Mouse (Mus musculus) C2C12 (cell line): Measurements from ENCODE around the gene Itga2b. TPM values are rescaled to one million over a fixed set of nuclear protein-coding genes. Genes with fewer than 3 reads are reported as not detected.

Experiments used
- H3K27me3 ChIP-seq: one replicate; pipeline ENCODE4 v1.6.1; 2011; ENCODE audit not compliant: control insufficient read depth, insufficient read depth, insufficient read length
- H3K36me3 ChIP-seq: one replicate; pipeline ENCODE4 v1.6.1; 2011; ENCODE audit not compliant: control insufficient read depth, insufficient read depth
- H3K4me3 ChIP-seq: one replicate; pipeline ENCODE4 v1.5.1; 2011; ENCODE audit warnings: mild to moderate bottlenecking, control low read depth; ENCODE audit not compliant: poor library complexity, insufficient read depth, severe bottlenecking
- H3K79me2 ChIP-seq: one replicate; pipeline ENCODE4 v1.6.1; 2011; ENCODE audit not compliant: control insufficient read depth, insufficient read depth
- H3K79me3 ChIP-seq: one replicate; pipeline ENCODE4 v1.6.1; 2011; ENCODE audit warnings: low read depth, control low read depth
- H3ac ChIP-seq: one replicate; pipeline ENCODE3; 2011; ENCODE audit warnings: low read depth; ENCODE audit not compliant: control insufficient read depth, insufficient read length
- CEBPB ChIP-seq: IDR thresholded peaks from one replicate; pipeline ENCODE4 v1.6.1; 2011; ENCODE audit warnings: low read depth, mild to moderate bottlenecking, control low read depth, moderate library complexity
- CTCF ChIP-seq: IDR thresholded peaks from one replicate; pipeline ENCODE4 v1.5.1; 2011; ENCODE audit not compliant: control insufficient read depth, insufficient read depth, insufficient read length
- FOSL1 ChIP-seq: IDR thresholded peaks from one replicate; pipeline ENCODE4 v1.8.0; 2011; ENCODE audit warnings: mild to moderate bottlenecking, low read length; ENCODE audit not compliant: poor library complexity, insufficient read depth, severe bottlenecking
- MAX ChIP-seq: IDR thresholded peaks from one replicate; pipeline ENCODE4 v1.6.1; 2011; ENCODE audit warnings: mild to moderate bottlenecking, control low read depth
- MYOD1 ChIP-seq: IDR thresholded peaks from one replicate; pipeline ENCODE4 v1.6.1; 2011; ENCODE audit warnings: low read depth; ENCODE audit not compliant: control insufficient read depth, insufficient read length
- MYOG ChIP-seq: IDR thresholded peaks from one replicate; pipeline ENCODE4 v1.6.1; 2011; ENCODE audit not compliant: control insufficient read depth, insufficient read length; ENCODE audit errors: extremely low read depth
- USF1 ChIP-seq: IDR thresholded peaks from one replicate; pipeline ENCODE4 v1.6.1; 2011; ENCODE audit warnings: low read depth, mild to moderate bottlenecking, control low read depth, moderate library complexity
- polyA plus RNA-seq: library from polyadenylated mRNA; unstranded; fragments of >200 nt; fragmentation: generic; extraction: Trizol; gene quantifications from one replicate; pipeline ENCODE4 v1.2.1, GENCODE M21; 2012; ENCODE audit warnings: missing spikeins

Itga2b gene
- polyA plus RNA-seq, 1 experiment, result 1.3 TPM

GRCm38 (mm10) chr11:102435754-102436470 is 34.0 kb downstream of the Itga2b start:
- H3K79me3 ChIP-seq, result no peaks in the 10 kb centered on the region
- H3K79me2 ChIP-seq, result peaks cover 5% of the 10 kb centered on the region
- peaks cover 24% of the 10 kb centered on the region for H3K36me3 ChIP-seq
- no peak overlapping the region for H3K4me3 ChIP-seq
- H3K27me3 ChIP-seq, result no peaks in the 10 kb centered on the region
- H3ac ChIP-seq, result no peak overlapping the region
- no peak for TF ChIP-seq MYOG
- TF ChIP-seq FOSL1, result no peak
- no peak for TF ChIP-seq USF1
- no peak for TF ChIP-seq MAX
- TF ChIP-seq MYOD1, result no peak
- TF ChIP-seq CEBPB, result no peak
- no peak for TF ChIP-seq CTCF

- no peak for TF ChIP-seq CEBPB
- TF ChIP-seq CTCF, result no peak
- no peak for TF ChIP-seq MYOG
- TF ChIP-seq FOSL1, result no peak
- H3K36me3 ChIP-seq, result peaks cover 24% of the 10 kb centered on the region
- H3K4me3 ChIP-seq, result no peak overlapping the region
- H3K27me3 ChIP-seq, result no peaks in the 10 kb centered on the region
- H3K79me2 ChIP-seq, result peaks cover 8% of the 10 kb centered on the region
- H3ac ChIP-seq, result no peak overlapping the region
- no peaks in the 10 kb centered on the region for H3K79me3 ChIP-seq
Observed at GRCm38 (mm10) chr11:102434816-102435705, 34.9 kb downstream of the Itga2b start.

- Histone ChIP-seq H3K79me3 (no peaks in the 10 kb centered on the region), H3K79me2 (peaks cover 8% of the 10 kb centered on the region), H3K4me3 (no peak overlapping the region), H3K27me3 (no peaks in the 10 kb centered on the region), H3K36me3 (peaks cover 24% of the 10 kb centered on the region), H3ac (no peak overlapping the region)
- TF ChIP-seq CTCF, result peak; percentile 59
- TF ChIP-seq MAX, result no peak
- no peak for TF ChIP-seq CEBPB
Observed at GRCm38 (mm10) chr11:102434406-102434805, 35.5 kb downstream of the Itga2b start.

DNA sequence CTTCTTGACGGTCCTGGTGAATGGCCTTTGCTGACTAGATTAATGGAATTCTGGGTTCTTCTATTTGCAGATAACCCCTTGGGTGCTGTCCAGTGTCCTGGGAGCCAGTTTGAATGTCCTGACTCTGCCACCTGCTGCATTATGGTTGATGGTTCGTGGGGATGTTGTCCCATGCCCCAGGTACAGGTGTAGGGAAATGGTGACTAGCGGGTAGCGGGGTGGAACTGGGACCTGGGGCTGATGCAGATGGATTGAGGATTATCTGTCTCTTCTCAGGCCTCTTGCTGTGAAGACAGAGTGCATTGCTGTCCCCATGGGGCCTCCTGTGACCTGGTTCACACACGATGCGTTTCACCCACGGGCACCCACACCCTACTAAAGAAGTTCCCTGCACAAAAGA is 36.1 kb downstream of the Itga2b start:
- no peak for TF ChIP-seq CEBPB
- no peak for TF ChIP-seq CTCF
- TF ChIP-seq MYOG, result no peak
- no peak for TF ChIP-seq USF1
- TF ChIP-seq MYOD1, result no peak
- TF ChIP-seq MAX, result no peak
- TF ChIP-seq FOSL1, result no peak
- Histone ChIP-seq H3K36me3 (peaks cover 24% of the 10 kb centered on the region), H3K79me3 (no peaks in the 10 kb centered on the region), H3K4me3 (no peak overlapping the region), H3K27me3 (no peaks in the 10 kb centered on the region), H3K79me2 (peaks cover 8% of the 10 kb centered on the region), H3ac (no peak overlapping the region)

DNA sequence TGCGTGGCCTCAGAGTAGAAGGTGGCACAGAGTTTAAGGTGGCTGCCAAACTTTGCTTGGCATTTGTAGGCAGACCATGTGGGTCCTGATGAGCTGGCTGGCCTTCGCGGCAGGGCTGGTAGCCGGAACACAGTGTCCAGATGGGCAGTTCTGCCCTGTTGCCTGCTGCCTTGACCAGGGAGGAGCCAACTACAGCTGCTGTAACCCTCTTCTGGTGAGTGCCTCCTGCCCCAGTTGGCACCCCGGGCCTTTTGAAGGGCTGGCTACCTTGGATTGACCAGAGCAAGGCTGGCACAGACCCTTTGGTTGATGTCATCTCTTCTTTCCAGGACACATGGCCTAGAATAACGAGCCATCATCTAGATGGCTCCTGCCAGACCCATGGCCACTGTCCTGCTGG is 37.0 kb downstream of the Itga2b start:
- Histone ChIP-seq H3K79me2 (peaks cover 8% of the 10 kb centered on the region), H3K4me3 (no peak overlapping the region), H3ac (peak overlapping the region; percentile 26), H3K79me3 (no peaks in the 10 kb centered on the region), H3K36me3 (peaks cover 24% of the 10 kb centered on the region), H3K27me3 (no peaks in the 10 kb centered on the region)
- TF ChIP-seq CTCF, result no peak
- no peak for TF ChIP-seq MYOG
- TF ChIP-seq FOSL1, result no peak
- no peak for TF ChIP-seq MYOD1
- no peak for TF ChIP-seq CEBPB
- TF ChIP-seq USF1, result no peak
- no peak for TF ChIP-seq MAX
